Mouse (Mus musculus): ENCODE data around the gene Shisa9. TPM values are rescaled to one million over a fixed set of nuclear protein-coding genes. Genes with fewer than 3 reads are reported as not detected.

The Shisa9 gene
- polyA plus RNA-seq, 1 experiment: 22.1 TPM

- peak in 1 of 2 experiments; percentile 17 for DNase-seq
- H3K4me1 ChIP-seq (ENCODE audit: control insufficient read depth, insufficient read depth, low read length): 0 out of 2 replicates have a peak, but pooled peaks cover 5% of the 10 kb centered on the region
- 43% methylated on average over 4 of the region's 4 CpGs for WGBS
- no peak overlapping the region for H3K4me3 ChIP-seq (replicated peaks; ENCODE audit: insufficient read depth, low read depth, low read length)
- H3K27me3 ChIP-seq (ENCODE audit: control insufficient read depth, insufficient read depth, low read length): no peaks in the 10 kb centered on the region
- TF ChIP-seq POLR2A (IDR thresholded peaks at IDR 0.05; ENCODE audit: borderline replicate concordance, insufficient read depth, low read length) (no peak), CTCF (IDR thresholded peaks at IDR 0.05; ENCODE audit: borderline replicate concordance, insufficient read depth, low read depth, low read length) (no peak)
- H3K27ac ChIP-seq (ENCODE audit: insufficient read depth, low read length): no peak overlapping the region
These were observed 34.2 kb downstream of the Shisa9 start for GRCm38 (mm10) chr16:12017921-12018618.

GRCm38 (mm10) chr16:12020103-12020755 lies 36.3 kb downstream of the Shisa9 start:
- 0 out of 2 replicates have a peak, but pooled peaks cover 5% of the 10 kb centered on the region for H3K4me1 ChIP-seq (ENCODE audit: control insufficient read depth, insufficient read depth, low read length)
- H3K27ac ChIP-seq (ENCODE audit: insufficient read depth, low read length): no peak overlapping the region
- TF ChIP-seq CTCF (IDR thresholded peaks at IDR 0.05; ENCODE audit: borderline replicate concordance, insufficient read depth, low read depth, low read length) (no peak), POLR2A (IDR thresholded peaks at IDR 0.05; ENCODE audit: borderline replicate concordance, insufficient read depth, low read length) (no peak)
- DNase-seq: no peak
- WGBS: 96% methylated on average over 1 of the region's 1 CpGs
- H3K4me3 ChIP-seq (replicated peaks; ENCODE audit: insufficient read depth, low read depth, low read length): no peak overlapping the region
- H3K27me3 ChIP-seq (ENCODE audit: control insufficient read depth, insufficient read depth, low read length): no peaks in the 10 kb centered on the region

DNA sequence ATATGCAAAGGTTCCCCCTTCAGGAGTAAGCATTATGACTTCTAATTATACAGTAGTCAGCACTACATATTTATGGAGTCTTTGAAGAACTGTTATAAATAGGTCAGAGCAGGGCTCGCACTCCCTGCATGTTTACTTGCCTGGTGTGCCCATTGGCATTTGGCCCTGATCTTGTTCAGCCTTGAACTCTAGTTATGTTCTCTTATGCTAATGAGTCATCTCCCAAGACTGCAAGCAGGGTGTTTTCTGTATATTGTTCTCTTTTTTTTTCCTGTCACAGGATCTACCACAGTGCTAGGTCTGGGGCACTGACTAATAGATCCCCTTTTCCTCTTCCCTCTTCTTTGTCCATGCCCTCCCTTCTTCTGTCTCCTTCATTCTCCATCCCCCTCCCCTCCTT lies 48.5 kb downstream of the Shisa9 start:
- no peak overlapping the region for H3K27ac ChIP-seq (ENCODE audit: insufficient read depth, low read length)
- no peak overlapping the region for H3K4me3 ChIP-seq (replicated peaks; ENCODE audit: insufficient read depth, low read depth, low read length)
- no peak for TF ChIP-seq POLR2A (IDR thresholded peaks at IDR 0.05; ENCODE audit: borderline replicate concordance, insufficient read depth, low read length)
- no peak for TF ChIP-seq CTCF (IDR thresholded peaks at IDR 0.05; ENCODE audit: borderline replicate concordance, insufficient read depth, low read depth, low read length)
- H3K27me3 ChIP-seq (ENCODE audit: control insufficient read depth, insufficient read depth, low read length): no peaks in the 10 kb centered on the region
- H3K4me1 ChIP-seq (ENCODE audit: control insufficient read depth, insufficient read depth, low read length): peaks cover 4% of the 10 kb centered on the region
- WGBS: 14% methylated on average over 1 of the region's 1 CpGs
- DNase-seq: peak in 1 of 2 experiments; percentile 54

- Histone ChIP-seq H3K4me1 (ENCODE audit: control insufficient read depth, insufficient read depth, low read length) (peaks cover 4% of the 10 kb centered on the region), H3K4me3 (replicated peaks; ENCODE audit: insufficient read depth, low read depth, low read length) (no peak overlapping the region), H3K27ac (ENCODE audit: insufficient read depth, low read length) (no peak overlapping the region), H3K27me3 (ENCODE audit: control insufficient read depth, insufficient read depth, low read length) (no peaks in the 10 kb centered on the region)
- TF ChIP-seq POLR2A (IDR thresholded peaks at IDR 0.05; ENCODE audit: borderline replicate concordance, insufficient read depth, low read length): no peak
- no peak for TF ChIP-seq CTCF (IDR thresholded peaks at IDR 0.05; ENCODE audit: borderline replicate concordance, insufficient read depth, low read depth, low read length)
- peak; percentile 14 to 49 for DNase-seq
- 70% methylated on average over 2 of the region's 2 CpGs for WGBS
These were observed 51.0 kb downstream of the Shisa9 start for GRCm38 (mm10) chr16:12034868-12035267.

- DNase-seq: peak in 1 of 2 experiments; percentile 21
- H3K27me3 ChIP-seq (ENCODE audit: control insufficient read depth, insufficient read depth, low read length): no peaks in the 10 kb centered on the region
- H3K4me1 ChIP-seq (ENCODE audit: control insufficient read depth, insufficient read depth, low read length): peaks cover 4% of the 10 kb centered on the region
- WGBS: 38% methylated on average over 3 of the region's 3 CpGs
- no peak overlapping the region for H3K27ac ChIP-seq (ENCODE audit: insufficient read depth, low read length)
- TF ChIP-seq CTCF (IDR thresholded peaks at IDR 0.05; ENCODE audit: borderline replicate concordance, insufficient read depth, low read depth, low read length) (no peak), POLR2A (IDR thresholded peaks at IDR 0.05; ENCODE audit: borderline replicate concordance, insufficient read depth, low read length) (no peak)
- no peak overlapping the region for H3K4me3 ChIP-seq (replicated peaks; ENCODE audit: insufficient read depth, low read depth, low read length)
These were observed 51.7 kb downstream of the Shisa9 start for GRCm38 (mm10) chr16:12035626-12036025.

DNA sequence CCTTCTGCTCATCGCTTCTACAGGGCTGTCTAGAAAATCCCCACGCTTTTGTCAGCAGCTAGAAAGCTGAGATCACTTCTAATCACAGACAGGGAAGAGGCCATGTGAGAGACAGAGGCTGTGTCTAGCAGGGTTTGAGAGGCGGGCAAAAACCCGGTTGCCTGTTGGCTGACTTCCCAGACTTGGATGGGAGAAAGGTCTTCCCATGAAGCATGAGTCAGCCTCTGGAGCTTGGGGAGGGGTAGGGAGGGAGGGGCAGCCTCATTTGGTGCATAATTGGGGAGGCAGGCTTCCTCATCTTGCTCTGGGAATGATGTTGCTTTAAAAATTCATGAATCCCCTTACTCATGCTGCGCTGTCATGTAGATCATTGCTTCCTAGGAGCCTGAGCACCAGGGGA lies 57.0 kb downstream of the Shisa9 start:
- no peaks in the 10 kb centered on the region for H3K4me1 ChIP-seq (ENCODE audit: control insufficient read depth, insufficient read depth, low read length)
- no peak overlapping the region for H3K4me3 ChIP-seq (replicated peaks; ENCODE audit: insufficient read depth, low read depth, low read length)
- peak; percentile 16 to 39 for DNase-seq
- 31% methylated on average over 5 of the region's 5 CpGs for WGBS
- H3K27me3 ChIP-seq (ENCODE audit: control insufficient read depth, insufficient read depth, low read length): no peaks in the 10 kb centered on the region
- H3K27ac ChIP-seq (ENCODE audit: insufficient read depth, low read length): no peak overlapping the region
- no peak for TF ChIP-seq POLR2A (IDR thresholded peaks at IDR 0.05; ENCODE audit: borderline replicate concordance, insufficient read depth, low read length)
- no peak for TF ChIP-seq CTCF (IDR thresholded peaks at IDR 0.05; ENCODE audit: borderline replicate concordance, insufficient read depth, low read depth, low read length)

GRCm38 (mm10) chr16:12052051-12052450 lies 68.1 kb downstream of the Shisa9 start:
- TF ChIP-seq CTCF (IDR thresholded peaks at IDR 0.05; ENCODE audit: borderline replicate concordance, insufficient read depth, low read depth, low read length): no peak
- WGBS: 94% methylated on average over 1 of the region's 1 CpGs
- Histone ChIP-seq H3K27ac (ENCODE audit: insufficient read depth, low read length) (no peak overlapping the region), H3K4me1 (ENCODE audit: control insufficient read depth, insufficient read depth, low read length) (no peaks in the 10 kb centered on the region), H3K4me3 (replicated peaks; ENCODE audit: insufficient read depth, low read depth, low read length) (no peak overlapping the region), H3K27me3 (ENCODE audit: control insufficient read depth, insufficient read depth, low read length) (no peaks in the 10 kb centered on the region)
- no peak for DNase-seq

GRCm38 (mm10) chr16:12072573-12072972 lies 88.7 kb downstream of the Shisa9 start:
- Histone ChIP-seq H3K27ac (ENCODE audit: insufficient read depth, low read length) (no peak overlapping the region), H3K4me3 (replicated peaks; ENCODE audit: insufficient read depth, low read depth, low read length) (no peak overlapping the region), H3K27me3 (ENCODE audit: control insufficient read depth, insufficient read depth, low read length) (no peaks in the 10 kb centered on the region; the same call in 1 of the 2 replicates), H3K4me1 (ENCODE audit: control insufficient read depth, insufficient read depth, low read length) (no peaks in the 10 kb centered on the region)
- 67% methylated on average over 5 of the region's 5 CpGs for WGBS
- DNase-seq: no peak
- TF ChIP-seq CTCF (IDR thresholded peaks at IDR 0.05; ENCODE audit: borderline replicate concordance, insufficient read depth, low read depth, low read length) (no peak), POLR2A (IDR thresholded peaks at IDR 0.05; ENCODE audit: borderline replicate concordance, insufficient read depth, low read length) (no peak)

Measured in cerebellum, adult 2 months (tissue).